In genomic region chr13:71375909-71376606, GRCm38 (mm10) we compare ENCODE assay signal across 8 mouse cellular contexts.
A peak's percentile ranks its signal among the peaks of the same experiment; 100 is the strongest.
DNase-seq lines count a peak whose midpoint lies in the region; ATAC-seq and TF ChIP-seq lines count a peak whose summit lies in the region.

No protein-coding gene starts in this region.

- peak; percentile 8 for DNase-seq in adrenal gland, postnatal 14 days
- DNase-seq in adrenal gland, postnatal 25 days: no peak
- DNase-seq in midbrain, postnatal 0 days (ENCODE audit: low spot score): peak; percentile 58
- no peak for DNase-seq in midbrain, embryonic 10.5 days (ENCODE audit: low spot score)
- peak; percentile 92 for DNase-seq in lung, embryonic 14.5 days
- DNase-seq in c-Kit-positive CD71-positive TER-119-positive erythroid progenitor cells, embryonic 14.5 days (ENCODE audit: low spot score): no peak
- no peak for DNase-seq in embryo, embryonic 11 days

- no peak for TF ChIP-seq CTCF in midbrain, postnatal 0 days (IDR thresholded peaks at IDR 0.05)
- TF ChIP-seq CTCF in lung, embryonic 14.5 days (IDR thresholded peaks at IDR 0.05; ENCODE audit: low read depth): no peak

- no peaks in the 10 kb centered on the region for H3K36me3 ChIP-seq in midbrain, postnatal 0 days (ENCODE audit: insufficient read depth, low read length)
- H3K36me3 ChIP-seq in midbrain, embryonic 10.5 days: no peaks in the 10 kb centered on the region
- H3K36me3 ChIP-seq in heart, embryonic 14.5 days (ENCODE audit: control insufficient read depth, insufficient read depth, low read length): no peaks in the 10 kb centered on the region
- H3K36me3 ChIP-seq in lung, embryonic 14.5 days (ENCODE audit: insufficient read depth): no peaks in the 10 kb centered on the region

- H3K9ac ChIP-seq in midbrain, postnatal 0 days (replicated peaks; ENCODE audit: low read length, poor library complexity, severe bottlenecking): no peak overlapping the region
- H3K9ac ChIP-seq in heart, embryonic 14.5 days (ENCODE audit: low read length): no peak overlapping the region
- no peak overlapping the region for H3K9ac ChIP-seq in lung, embryonic 14.5 days

- H3K4me2 ChIP-seq in midbrain, postnatal 0 days (ENCODE audit: low read depth, low read length, poor library complexity, severe bottlenecking): no peak overlapping the region
- H3K4me2 ChIP-seq in heart, embryonic 14.5 days (ENCODE audit: low read length): peak overlapping the region; percentile 21; the same call in 1 of the 2 replicates
- H3K4me2 ChIP-seq in lung, embryonic 14.5 days: 0 out of 2 replicates have a peak overlapping the region, but pooled peaks have one; percentile 13

- no peaks in the 10 kb centered on the region for H3K9me3 ChIP-seq in midbrain, postnatal 0 days (ENCODE audit: low read length)
- no peaks in the 10 kb centered on the region for H3K9me3 ChIP-seq in midbrain, embryonic 10.5 days (replicated peaks)
- no peaks in the 10 kb centered on the region for H3K9me3 ChIP-seq in heart, embryonic 14.5 days (ENCODE audit: control insufficient read depth, low read length)
- no peaks in the 10 kb centered on the region for H3K9me3 ChIP-seq in lung, embryonic 14.5 days (ENCODE audit: low read depth, low read length)

- WGBS in midbrain, postnatal 0 days: 48% methylated on average over 9 of the region's 9 CpGs
- WGBS in midbrain, embryonic 10.5 days: 83% methylated on average over 9 of the region's 9 CpGs
- 46% methylated on average over 9 of the region's 9 CpGs for whole genome bisulfite sequencing in heart, embryonic 14.5 days
- WGBS in lung, embryonic 14.5 days: 29% methylated on average over 9 of the region's 9 CpGs

- H3K4me3 ChIP-seq in midbrain, postnatal 0 days (ENCODE audit: low read depth, low read length): no peak overlapping the region
- no peak overlapping the region for H3K4me3 ChIP-seq in midbrain, embryonic 10.5 days
- no peak overlapping the region for H3K4me3 ChIP-seq in heart, embryonic 14.5 days (ENCODE audit: control insufficient read depth in 1 of 2, insufficient read depth in 1 of 2, low read depth in 1 of 2, low read length in 2 of 2)
- H3K4me3 ChIP-seq in lung, embryonic 14.5 days (ENCODE audit: low read depth, low read length): no peak overlapping the region

- no peaks in the 10 kb centered on the region for H3K27me3 ChIP-seq in midbrain, postnatal 0 days (ENCODE audit: insufficient read depth, low read length)
- H3K27me3 ChIP-seq in midbrain, embryonic 10.5 days (ENCODE audit: low read depth, poor library complexity, severe bottlenecking): peaks cover 13% of the 10 kb centered on the region
- H3K27me3 ChIP-seq in heart, embryonic 14.5 days (ENCODE audit: control insufficient read depth, insufficient read depth, low read length): no peaks in the 10 kb centered on the region
- H3K27me3 ChIP-seq in lung, embryonic 14.5 days (ENCODE audit: insufficient read depth, low read length): no peaks in the 10 kb centered on the region

- H3K4me1 ChIP-seq in midbrain, postnatal 0 days (ENCODE audit: insufficient read depth, low read length): no peaks in the 10 kb centered on the region
- peaks cover 15% of the 10 kb centered on the region for H3K4me1 ChIP-seq in midbrain, embryonic 10.5 days
- H3K4me1 ChIP-seq in heart, embryonic 14.5 days (ENCODE audit: control insufficient read depth in 2 of 2, insufficient read depth in 2 of 2, low read length in 2 of 2): no peaks in the 10 kb centered on the region; a peak in 2 of 4 replicates
- H3K4me1 ChIP-seq in lung, embryonic 14.5 days (ENCODE audit: insufficient read depth): 0 out of 2 replicates have a peak, but pooled peaks cover 2% of the 10 kb centered on the region

- no peak overlapping the region for H3K27ac ChIP-seq in midbrain, postnatal 0 days (ENCODE audit: low read depth, low read length)
- H3K27ac ChIP-seq in midbrain, embryonic 10.5 days (replicated peaks): no peak overlapping the region
- H3K27ac ChIP-seq in heart, embryonic 14.5 days (replicated peaks in 1 of 2; ENCODE audit: control insufficient read depth in 1 of 2, insufficient read depth in 1 of 2, low read depth in 2 of 2, low read length in 2 of 2): peak overlapping the region in 1 of 2 experiments; percentile 30; a peak in 1 of 4 replicates
- H3K27ac ChIP-seq in lung, embryonic 14.5 days (ENCODE audit: low read depth): peak overlapping the region; percentile 62

- no peak for ATAC-seq in midbrain, postnatal 0 days (ENCODE audit: low FRiP score)
- peak; percentile 75 for ATAC-seq in heart, embryonic 14.5 days (ENCODE audit: insufficient number of reproducible peaks, insufficient read depth, low FRiP score, low read depth)
- peak; percentile 92 for ATAC-seq in lung, embryonic 14.5 days (ENCODE audit: insufficient read depth)

Comparison
In these comparisons a context has a peak if more than half of its experiments do, and no peak if none do; other contexts are left out.
1. DNase-seq: peak in adrenal gland, postnatal 14 days (single experiment), midbrain, postnatal 0 days (single experiment) and lung, embryonic 14.5 days (single experiment); none in adrenal gland, postnatal 25 days (single experiment), midbrain, embryonic 10.5 days (single experiment), c-Kit-positive CD71-positive TER-119-positive erythroid progenitor cells, embryonic 14.5 days (single experiment) and embryo, embryonic 11 days (single experiment).